Mouse (Mus musculus): Measurements from ENCODE around the gene Nfkbiz. TPM values are rescaled to one million over a fixed set of nuclear protein-coding genes. Genes with fewer than 3 reads are reported as not detected.

Nfkbiz gene
- polyA plus RNA-seq, 1 experiment from 2014 or later = 1.6 TPM

DNA sequence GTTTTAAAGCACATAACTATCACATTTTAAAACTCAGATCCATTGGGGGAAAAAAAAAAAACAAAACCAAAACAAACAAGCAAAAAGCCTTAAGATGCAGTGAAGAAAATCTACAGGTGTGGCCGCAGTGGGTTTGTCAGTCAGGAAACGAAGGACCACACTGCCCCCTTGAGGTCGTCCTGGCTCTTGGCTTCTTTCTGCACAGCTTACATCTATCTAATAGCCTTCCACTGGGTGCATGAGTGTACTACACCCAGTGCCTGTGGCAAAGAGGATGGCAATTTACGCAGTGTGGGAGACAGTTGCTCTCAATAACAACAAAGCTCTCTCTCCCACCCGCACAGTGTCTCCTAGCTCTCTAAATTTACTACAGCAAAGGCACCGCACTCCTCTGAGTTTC lies 19.8 kb upstream of the Nfkbiz start:
- H3K27me3 ChIP-seq (ENCODE audit: control insufficient read depth, insufficient read depth, low read length) = no peaks in the 10 kb centered on the region
- DNase-seq (ENCODE audit: low spot score) = peak; percentile 64
- H3K9ac ChIP-seq (ENCODE audit: low read depth, low read length) = no peak overlapping the region
- no peaks in the 10 kb centered on the region for H3K36me3 ChIP-seq (ENCODE audit: control insufficient read depth, insufficient read depth, low read length)
- H3K27ac ChIP-seq (ENCODE audit: low read depth, low read length) = no peak overlapping the region
- no peak overlapping the region for H3K4me2 ChIP-seq (replicated peaks; ENCODE audit: low read depth, low read length)
- H3K9me3 ChIP-seq (ENCODE audit: control insufficient read depth, low read length) = no peaks in the 10 kb centered on the region
- peak; percentile 57; the same call in 1 of the 2 replicates for ATAC-seq (ENCODE audit: low FRiP score)
- H3K4me3 ChIP-seq (ENCODE audit: low read depth, low read length) = no peak overlapping the region
- 62% methylated on average over 6 of the region's 6 CpGs for WGBS
- no peaks in the 10 kb centered on the region for H3K4me1 ChIP-seq (replicated peaks; ENCODE audit: control insufficient read depth, insufficient read depth, low read length)

DNA sequence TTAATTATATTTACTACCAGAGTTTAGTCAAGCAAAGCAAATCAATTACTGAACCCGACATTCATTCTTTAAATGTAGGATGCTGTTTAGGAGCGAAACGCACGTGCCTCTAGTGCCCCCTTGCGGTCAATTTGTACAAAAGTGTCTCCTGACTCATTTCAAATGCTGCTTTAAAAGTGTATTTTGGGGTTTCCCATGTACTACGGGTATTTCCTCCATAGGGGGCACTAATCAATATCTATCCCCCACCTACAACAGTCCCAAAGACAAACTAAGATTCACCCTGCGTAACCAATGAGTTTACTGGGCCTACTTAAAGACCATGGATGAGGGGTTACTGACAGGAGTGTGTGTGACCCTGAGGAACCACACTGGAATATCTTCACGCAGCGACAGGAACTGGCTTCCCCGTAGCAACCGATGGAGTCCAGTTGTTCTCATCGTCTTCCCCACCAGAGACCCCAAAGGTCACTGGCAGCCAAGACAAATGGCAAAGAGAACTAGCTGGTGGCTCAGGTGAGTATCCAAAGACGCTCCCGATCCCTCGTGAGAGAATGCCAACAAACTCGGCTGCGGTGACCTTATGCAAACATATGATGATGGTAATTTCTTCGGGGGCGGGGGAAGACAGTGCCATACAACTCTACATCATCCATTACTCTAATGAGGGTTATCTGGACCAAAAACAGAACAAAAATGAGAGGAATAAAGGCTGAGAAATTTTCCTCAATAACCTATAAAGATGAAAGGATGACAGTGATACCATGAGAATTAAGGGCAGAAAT lies 14.4 kb upstream of the Nfkbiz start:
- ATAC-seq (ENCODE audit: low FRiP score) (peak; percentile 76), DNase-seq (ENCODE audit: low spot score) (peak; percentile 89)
- Histone ChIP-seq H3K27ac (ENCODE audit: low read depth, low read length) (no peak overlapping the region), H3K9me3 (ENCODE audit: control insufficient read depth, low read length) (no peaks in the 10 kb centered on the region), H3K4me2 (replicated peaks; ENCODE audit: low read depth, low read length) (no peak overlapping the region), H3K27me3 (ENCODE audit: control insufficient read depth, insufficient read depth, low read length) (no peaks in the 10 kb centered on the region), H3K4me3 (ENCODE audit: low read depth, low read length) (no peak overlapping the region), H3K4me1 (replicated peaks; ENCODE audit: control insufficient read depth, insufficient read depth, low read length) (no peaks in the 10 kb centered on the region), H3K36me3 (ENCODE audit: control insufficient read depth, insufficient read depth, low read length) (no peaks in the 10 kb centered on the region), H3K9ac (ENCODE audit: low read depth, low read length) (no peak overlapping the region)
- WGBS = 54% methylated on average over 19 of the region's 19 CpGs

DNA sequence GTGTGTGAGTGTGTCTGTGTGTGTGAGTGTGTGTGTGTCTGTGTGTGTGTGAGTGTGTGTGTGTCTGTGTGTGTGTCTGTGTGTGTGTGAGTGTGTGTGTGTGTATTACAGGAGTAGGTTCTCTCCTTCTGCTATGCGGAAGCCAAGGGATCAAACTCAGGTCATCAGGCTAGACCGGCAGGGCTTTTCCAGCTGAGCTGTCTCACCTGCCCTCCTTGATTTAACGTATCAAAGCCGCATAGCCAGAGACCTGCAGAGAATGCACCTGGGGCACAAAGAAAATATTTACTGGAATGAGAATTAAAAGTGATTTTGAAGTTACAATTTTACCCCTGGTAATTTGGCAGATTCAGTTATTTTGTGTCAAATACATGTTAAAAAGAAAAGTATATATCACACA lies 13.8 kb upstream of the Nfkbiz start:
- Histone ChIP-seq H3K9me3 (ENCODE audit: control insufficient read depth, low read length) (no peaks in the 10 kb centered on the region), H3K4me2 (replicated peaks; ENCODE audit: low read depth, low read length) (no peak overlapping the region), H3K9ac (ENCODE audit: low read depth, low read length) (no peak overlapping the region), H3K36me3 (ENCODE audit: control insufficient read depth, insufficient read depth, low read length) (no peaks in the 10 kb centered on the region), H3K27me3 (ENCODE audit: control insufficient read depth, insufficient read depth, low read length) (no peaks in the 10 kb centered on the region), H3K4me1 (replicated peaks; ENCODE audit: control insufficient read depth, insufficient read depth, low read length) (no peaks in the 10 kb centered on the region), H3K27ac (ENCODE audit: low read depth, low read length) (no peak overlapping the region), H3K4me3 (ENCODE audit: low read depth, low read length) (no peak overlapping the region)
- DNase-seq (ENCODE audit: low spot score) (peak; percentile 3), ATAC-seq (ENCODE audit: low FRiP score) (peak; percentile 68; the same call in 1 of the 2 replicates)
- 46% methylated on average over 4 of the region's 4 CpGs for WGBS

DNA sequence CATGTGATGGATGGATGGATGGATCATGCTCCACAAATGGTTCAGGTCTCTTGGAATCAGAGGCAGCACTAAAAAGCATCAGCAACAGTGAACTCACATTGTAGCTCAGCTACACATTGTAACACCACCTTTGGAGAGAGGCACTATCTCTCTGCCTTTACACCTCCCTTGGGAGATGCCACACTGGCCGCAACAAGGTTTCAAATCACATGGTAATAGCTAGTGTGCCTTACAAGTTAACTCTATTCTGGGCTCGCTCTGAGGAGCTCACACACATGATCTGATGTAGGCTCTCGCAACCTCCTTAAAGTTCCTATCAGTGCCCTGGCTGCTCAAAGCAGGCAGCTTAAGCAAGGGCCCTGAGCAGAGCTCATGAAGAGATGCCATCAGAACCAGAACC lies 11.8 kb upstream of the Nfkbiz start:
- Histone ChIP-seq H3K36me3 (ENCODE audit: control insufficient read depth, insufficient read depth, low read length) (no peaks in the 10 kb centered on the region), H3K4me1 (replicated peaks; ENCODE audit: control insufficient read depth, insufficient read depth, low read length) (no peaks in the 10 kb centered on the region), H3K9ac (ENCODE audit: low read depth, low read length) (no peak overlapping the region), H3K27me3 (ENCODE audit: control insufficient read depth, insufficient read depth, low read length) (no peaks in the 10 kb centered on the region), H3K4me2 (replicated peaks; ENCODE audit: low read depth, low read length) (no peak overlapping the region), H3K4me3 (ENCODE audit: low read depth, low read length) (no peak overlapping the region), H3K9me3 (ENCODE audit: control insufficient read depth, low read length) (no peaks in the 10 kb centered on the region), H3K27ac (ENCODE audit: low read depth, low read length) (no peak overlapping the region)
- WGBS = 92% methylated on average over 3 of the region's 3 CpGs
- ATAC-seq (ENCODE audit: low FRiP score) (no peak), DNase-seq (ENCODE audit: low spot score) (no peak)

DNA sequence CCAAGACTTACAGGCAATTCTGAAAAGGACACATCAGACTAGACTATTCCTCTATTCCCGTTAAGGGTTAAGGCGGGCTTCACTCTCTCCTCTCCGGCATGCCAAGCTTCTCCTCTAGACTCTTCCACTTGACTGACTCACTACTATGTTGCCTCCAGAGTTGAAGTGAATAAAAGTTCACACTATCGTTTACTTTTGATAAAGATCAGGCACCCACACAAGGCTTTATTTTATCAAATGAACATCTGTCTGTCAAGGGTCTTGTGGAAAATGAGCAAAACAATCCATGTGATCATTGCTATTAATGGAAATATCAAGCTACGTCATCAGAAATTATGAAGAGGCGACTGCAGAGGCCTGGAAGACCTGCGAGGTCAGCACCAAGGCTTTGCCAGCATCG lies 9.0 kb upstream of the Nfkbiz start:
- no peaks in the 10 kb centered on the region for H3K4me1 ChIP-seq (replicated peaks; ENCODE audit: control insufficient read depth, insufficient read depth, low read length)
- no peak overlapping the region for H3K4me2 ChIP-seq (replicated peaks; ENCODE audit: low read depth, low read length)
- DNase-seq (ENCODE audit: low spot score) (no peak), ATAC-seq (ENCODE audit: low FRiP score) (no peak)
- H3K9ac ChIP-seq (ENCODE audit: low read depth, low read length) = no peak overlapping the region
- no peaks in the 10 kb centered on the region for H3K9me3 ChIP-seq (ENCODE audit: control insufficient read depth, low read length)
- no peaks in the 10 kb centered on the region for H3K27me3 ChIP-seq (ENCODE audit: control insufficient read depth, insufficient read depth, low read length)
- H3K27ac ChIP-seq (ENCODE audit: low read depth, low read length) = no peak overlapping the region
- WGBS = 84% methylated on average over 8 of the region's 8 CpGs
- 0 out of 2 replicates have a peak, but pooled peaks cover 3% of the 10 kb centered on the region for H3K36me3 ChIP-seq (ENCODE audit: control insufficient read depth, insufficient read depth, low read length)
- no peak overlapping the region for H3K4me3 ChIP-seq (ENCODE audit: low read depth, low read length)

DNA sequence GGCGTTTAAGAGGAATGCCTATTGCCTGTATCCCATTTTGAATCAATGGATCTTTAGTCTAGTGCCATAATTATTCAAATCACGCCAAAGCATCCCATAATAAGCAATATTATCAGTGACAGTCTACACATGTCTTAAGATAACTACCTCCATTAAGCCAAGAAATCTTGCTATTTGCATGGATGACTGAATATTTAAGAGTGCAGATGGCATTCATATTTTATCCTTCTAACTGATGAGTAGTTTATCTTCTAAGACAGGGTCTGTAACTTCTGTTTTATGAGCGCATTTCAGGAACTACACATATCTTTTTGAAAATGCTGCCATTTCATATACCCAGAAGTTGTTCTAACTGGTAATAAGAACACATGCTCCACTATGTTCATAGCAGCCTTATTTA lies 6.1 kb upstream of the Nfkbiz start:
- 0 out of 2 replicates have a peak, but pooled peaks cover 3% of the 10 kb centered on the region for H3K36me3 ChIP-seq (ENCODE audit: control insufficient read depth, insufficient read depth, low read length)
- ATAC-seq (ENCODE audit: low FRiP score) (no peak), DNase-seq (ENCODE audit: low spot score) (no peak)
- H3K4me3 ChIP-seq (ENCODE audit: low read depth, low read length) = no peak overlapping the region
- H3K9me3 ChIP-seq (ENCODE audit: control insufficient read depth, low read length) = no peaks in the 10 kb centered on the region
- no peaks in the 10 kb centered on the region for H3K4me1 ChIP-seq (replicated peaks; ENCODE audit: control insufficient read depth, insufficient read depth, low read length)
- no peak overlapping the region for H3K4me2 ChIP-seq (replicated peaks; ENCODE audit: low read depth, low read length)
- H3K9ac ChIP-seq (ENCODE audit: low read depth, low read length) = no peak overlapping the region
- no peaks in the 10 kb centered on the region for H3K27me3 ChIP-seq (ENCODE audit: control insufficient read depth, insufficient read depth, low read length)
- WGBS = 90% methylated on average over 3 of the region's 3 CpGs
- H3K27ac ChIP-seq (ENCODE audit: low read depth, low read length) = no peak overlapping the region

DNA sequence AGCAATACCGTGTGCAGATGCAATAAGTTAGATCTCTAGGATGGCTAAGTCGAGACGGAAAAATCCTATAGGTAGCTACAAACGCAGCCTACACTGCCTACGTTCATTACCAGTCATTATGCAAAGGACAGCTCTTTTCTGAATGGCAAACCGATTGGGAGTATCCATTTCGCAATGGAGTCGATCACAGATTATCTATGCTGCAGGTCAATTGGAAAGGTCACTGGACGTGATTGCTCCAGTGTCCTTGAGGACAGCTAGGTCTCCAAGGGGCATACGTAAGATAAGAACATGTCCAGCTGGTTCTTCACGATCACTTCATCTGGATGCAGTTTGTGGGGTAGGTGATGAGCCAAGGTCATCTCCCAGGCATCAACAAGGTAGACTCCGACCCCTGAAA lies 5.2 kb upstream of the Nfkbiz start:
- 94% methylated on average over 12 of the region's 12 CpGs for WGBS
- no peak for DNase-seq (ENCODE audit: low spot score)
- Histone ChIP-seq H3K27ac (ENCODE audit: low read depth, low read length) (no peak overlapping the region), H3K9me3 (ENCODE audit: control insufficient read depth, low read length) (no peaks in the 10 kb centered on the region), H3K36me3 (ENCODE audit: control insufficient read depth, insufficient read depth, low read length) (0 out of 2 replicates have a peak, but pooled peaks cover 3% of the 10 kb centered on the region), H3K4me1 (replicated peaks; ENCODE audit: control insufficient read depth, insufficient read depth, low read length) (no peaks in the 10 kb centered on the region), H3K4me2 (replicated peaks; ENCODE audit: low read depth, low read length) (no peak overlapping the region), H3K27me3 (ENCODE audit: control insufficient read depth, insufficient read depth, low read length) (no peaks in the 10 kb centered on the region), H3K4me3 (ENCODE audit: low read depth, low read length) (no peak overlapping the region), H3K9ac (ENCODE audit: low read depth, low read length) (no peak overlapping the region)
- ATAC-seq (ENCODE audit: low FRiP score) = no peak

DNA sequence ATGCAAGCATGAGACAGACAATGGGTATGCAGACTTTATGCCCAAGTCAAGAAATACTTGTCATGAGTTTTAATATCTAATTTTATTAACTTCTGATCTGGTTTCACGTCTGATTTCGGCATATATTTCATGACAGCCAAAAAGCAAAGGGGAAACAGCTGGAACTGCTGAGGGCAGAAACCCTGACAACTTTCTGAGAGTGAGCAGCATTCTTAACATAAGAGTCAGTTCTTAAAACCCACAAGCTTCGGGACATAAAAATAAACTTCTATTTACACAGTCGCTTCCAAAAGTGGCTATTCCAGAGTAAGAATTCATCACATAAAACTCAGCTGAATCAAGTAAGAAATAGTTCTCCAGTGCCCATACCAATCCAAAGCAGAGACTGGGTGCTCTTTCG lies 4.4 kb upstream of the Nfkbiz start:
- Histone ChIP-seq H3K27me3 (ENCODE audit: control insufficient read depth, insufficient read depth, low read length) (no peaks in the 10 kb centered on the region), H3K4me3 (ENCODE audit: low read depth, low read length) (no peak overlapping the region), H3K36me3 (ENCODE audit: control insufficient read depth, insufficient read depth, low read length) (0 out of 2 replicates have a peak, but pooled peaks cover 3% of the 10 kb centered on the region), H3K9me3 (ENCODE audit: control insufficient read depth, low read length) (no peaks in the 10 kb centered on the region), H3K9ac (ENCODE audit: low read depth, low read length) (no peak overlapping the region), H3K4me2 (replicated peaks; ENCODE audit: low read depth, low read length) (no peak overlapping the region), H3K27ac (ENCODE audit: low read depth, low read length) (no peak overlapping the region), H3K4me1 (replicated peaks; ENCODE audit: control insufficient read depth, insufficient read depth, low read length) (no peaks in the 10 kb centered on the region; the same call in 1 of the 2 replicates)
- DNase-seq (ENCODE audit: low spot score) (no peak), ATAC-seq (ENCODE audit: low FRiP score) (no peak)
- 95% methylated on average over 5 of the region's 5 CpGs for WGBS

DNA sequence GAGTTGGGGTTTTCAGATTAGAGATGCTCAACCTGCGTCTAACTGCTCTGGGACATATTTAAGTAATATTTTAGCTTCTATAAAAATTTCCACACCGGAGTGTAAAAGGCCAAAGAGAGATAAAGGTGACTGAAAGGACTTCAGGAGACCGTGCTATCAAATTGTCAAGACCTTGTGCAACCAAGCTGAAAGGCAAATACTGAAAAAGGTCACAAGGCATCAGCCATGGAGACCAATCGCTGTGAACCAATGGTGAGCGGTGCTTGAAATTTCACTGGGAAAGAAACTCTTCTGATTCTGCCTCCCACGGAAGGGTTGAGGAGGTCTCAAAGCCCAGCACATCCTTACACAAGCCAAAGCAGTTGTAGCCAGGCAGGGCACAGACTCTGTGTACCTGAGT lies 2.8 kb upstream of the Nfkbiz start:
- no peak overlapping the region for H3K4me2 ChIP-seq (replicated peaks; ENCODE audit: low read depth, low read length)
- no peak for DNase-seq (ENCODE audit: low spot score)
- no peaks in the 10 kb centered on the region; the same call in 1 of the 2 replicates for H3K4me1 ChIP-seq (replicated peaks; ENCODE audit: control insufficient read depth, insufficient read depth, low read length)
- H3K36me3 ChIP-seq (ENCODE audit: control insufficient read depth, insufficient read depth, low read length) = 0 out of 2 replicates have a peak, but pooled peaks cover 3% of the 10 kb centered on the region
- no peak for ATAC-seq (ENCODE audit: low FRiP score)
- H3K9me3 ChIP-seq (ENCODE audit: control insufficient read depth, low read length) = no peaks in the 10 kb centered on the region
- no peaks in the 10 kb centered on the region for H3K27me3 ChIP-seq (ENCODE audit: control insufficient read depth, insufficient read depth, low read length)
- H3K27ac ChIP-seq (ENCODE audit: low read depth, low read length) = no peak overlapping the region
- H3K4me3 ChIP-seq (ENCODE audit: low read depth, low read length) = no peak overlapping the region
- H3K9ac ChIP-seq (ENCODE audit: low read depth, low read length) = no peak overlapping the region
- WGBS = 93% methylated on average over 6 of the region's 6 CpGs
